Mouse (Mus musculus) kidney, postnatal 14 days (tissue): ENCODE measurements around the gene Ccnd1.

Experiments
- DNase-seq: peaks from one replicate; pipeline ENCODE4 v3.0.0; 2022; ENCODE audit warnings: mixed read lengths

The Ccnd1 gene

DNA sequence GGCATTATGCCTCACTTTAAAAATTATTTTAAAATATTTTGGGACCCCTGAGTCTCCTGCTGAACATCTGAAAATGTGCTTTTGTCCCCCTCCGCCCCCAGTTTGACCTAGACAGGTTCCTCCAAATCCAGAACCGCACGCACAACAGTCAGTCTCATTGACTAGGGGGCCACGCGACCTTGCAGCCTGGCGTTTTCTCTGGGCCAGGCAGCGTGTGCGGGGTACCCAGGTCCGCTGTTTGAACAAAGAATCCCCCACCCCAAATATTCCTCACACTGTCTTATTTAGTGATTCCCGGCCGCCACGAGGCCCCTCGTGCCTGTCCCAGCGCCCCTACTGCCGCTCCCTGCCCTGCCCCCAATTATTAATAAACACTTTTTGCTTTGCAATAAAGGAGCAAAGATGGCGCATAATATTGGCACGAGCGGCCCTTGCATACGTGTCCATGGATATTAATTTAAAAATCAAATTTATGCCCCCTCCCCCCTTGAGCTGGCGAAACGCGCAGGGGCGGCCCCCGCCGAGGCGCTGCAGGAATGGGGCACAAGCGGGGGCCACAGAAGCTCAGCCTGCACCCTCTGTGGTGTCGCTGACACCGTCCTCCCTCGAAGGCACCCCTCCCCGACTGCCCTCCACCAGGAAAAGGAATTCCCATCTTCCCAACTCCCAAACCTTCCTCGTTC, 923 bp downstream of the Ccnd1 start:
- DNase-seq, result peak; percentile 22

- DNase-seq, result peak; percentile 22
Observed at GRCm38 (mm10) chr7:144937899-144938517, 1.7 kb downstream of the Ccnd1 start.

- peak; percentile 93 for DNase-seq
Observed at GRCm38 (mm10) chr7:144937490-144937889, 2.2 kb downstream of the Ccnd1 start.

DNA sequence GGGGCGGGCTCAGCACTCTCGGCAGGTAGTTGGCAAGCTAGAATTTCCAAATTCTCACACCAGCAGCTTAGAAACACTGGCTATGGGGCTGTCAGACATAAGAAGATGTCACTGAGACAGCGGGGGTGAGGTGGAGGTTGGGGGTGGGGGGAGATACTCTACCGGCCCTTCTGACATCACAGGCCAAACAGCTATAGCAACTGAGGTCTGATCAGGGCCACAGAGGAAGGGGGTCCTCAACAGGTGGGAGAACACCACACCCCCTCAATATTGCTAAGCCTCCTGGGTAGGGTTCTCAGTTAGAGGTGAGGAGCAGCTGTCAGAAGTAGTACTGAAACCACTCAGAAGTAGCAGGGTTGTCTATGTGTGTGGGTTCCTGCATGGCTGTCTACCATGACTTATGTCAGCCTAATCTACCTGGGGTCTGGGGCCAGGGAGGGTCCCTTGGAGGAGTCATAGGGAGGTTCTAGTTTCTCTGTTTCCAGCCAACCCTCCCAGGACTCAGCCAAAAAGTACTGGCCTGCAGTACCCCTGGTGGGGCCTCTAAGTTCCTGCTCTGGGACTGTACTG, 3.3 kb downstream of the Ccnd1 start:
- DNase-seq, result no peak

DNA sequence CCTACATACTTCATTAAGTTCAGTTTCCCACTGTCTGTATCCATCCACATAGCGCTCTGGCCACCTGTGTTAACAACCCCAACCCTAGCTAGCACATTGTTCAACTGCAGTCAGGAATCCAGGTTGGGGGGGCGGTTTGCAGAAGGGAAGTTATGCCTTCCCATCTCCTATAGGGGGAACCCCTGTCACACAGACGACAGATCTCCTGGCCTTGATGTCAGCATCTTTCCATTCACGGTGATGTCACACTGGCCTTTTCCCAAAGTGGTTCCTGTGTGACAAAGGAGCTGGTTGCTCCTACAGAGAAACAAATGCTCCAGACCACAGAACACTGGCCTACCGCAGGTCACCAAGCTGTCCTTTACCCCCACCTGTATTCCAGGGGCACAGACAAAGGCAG, 4.2 kb downstream of the Ccnd1 start:
- DNase-seq, result peak; percentile 45

DNA sequence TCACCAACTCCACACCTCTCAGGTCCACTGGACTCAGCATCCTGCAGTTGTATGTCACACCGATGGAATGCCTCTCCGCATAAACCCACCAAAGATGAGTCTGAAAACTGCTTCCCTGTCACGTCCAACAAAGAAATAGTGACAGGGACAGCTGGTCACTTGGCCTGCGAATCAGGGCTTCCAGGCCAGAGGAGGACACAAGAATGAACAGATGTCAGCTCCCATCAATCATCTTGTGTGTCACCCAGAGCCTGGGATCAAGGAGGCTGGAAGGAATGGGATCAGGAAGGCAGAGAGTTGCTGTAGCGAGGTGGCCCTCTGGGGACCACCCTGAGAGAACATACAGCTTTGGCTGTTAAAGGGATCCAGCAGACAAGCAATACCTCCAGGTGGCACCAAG, 4.8 kb downstream of the Ccnd1 start:
- no peak for DNase-seq

GRCm38 (mm10) chr7:144933796-144934195, 5.9 kb downstream of the Ccnd1 start:
- no peak for DNase-seq

- DNase-seq, result peak; percentile 65
Observed at GRCm38 (mm10) chr7:144933336-144933735, 6.4 kb downstream of the Ccnd1 start.

DNA sequence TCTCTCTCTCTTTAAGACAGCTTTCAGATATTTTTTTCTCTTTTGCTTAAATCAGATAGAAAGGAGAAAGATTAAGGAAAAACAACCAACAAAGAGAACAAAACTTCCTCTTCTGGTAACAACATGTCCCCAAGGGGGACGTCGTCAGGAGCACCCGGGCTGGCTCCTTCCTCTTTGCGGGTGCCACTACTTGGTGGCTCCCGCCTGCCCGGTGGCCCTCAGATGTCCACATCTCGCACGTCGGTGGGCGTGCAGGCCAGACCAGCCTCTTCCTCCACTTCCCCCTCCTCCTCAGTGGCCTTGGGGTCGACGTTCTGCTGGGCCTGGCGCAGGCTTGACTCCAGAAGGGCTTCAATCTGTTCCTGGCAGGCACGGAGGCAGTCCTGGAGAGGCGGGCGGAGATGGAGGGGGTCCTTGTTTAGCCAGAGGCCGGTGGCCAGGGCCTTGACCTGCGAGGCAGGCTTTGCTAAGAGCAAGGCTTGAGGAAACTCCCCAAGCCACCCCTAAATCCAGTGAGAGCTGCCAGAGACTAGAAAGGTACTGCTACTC, 7.3 kb downstream of the Ccnd1 start:
- DNase-seq, result peak; percentile 11

DNA sequence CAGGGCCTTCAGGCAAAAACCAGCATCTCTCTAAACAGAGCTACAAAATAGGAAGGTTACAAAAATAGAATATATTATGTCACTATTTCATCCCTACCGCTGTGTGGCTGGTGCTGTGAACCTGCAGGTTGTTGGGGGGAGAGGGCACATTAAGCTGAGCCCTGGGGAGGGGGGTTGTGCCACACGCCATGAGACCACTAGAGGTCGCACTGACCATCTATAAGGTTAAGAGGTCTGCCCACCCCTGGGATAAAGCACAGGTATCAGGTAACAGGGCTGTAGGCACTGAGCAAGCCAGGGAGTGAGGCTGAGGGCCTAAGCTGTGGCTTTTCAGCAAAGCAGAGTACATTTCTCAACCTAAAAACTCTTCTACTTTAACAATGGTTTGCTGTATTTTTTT, 7.9 kb downstream of the Ccnd1 start:
- DNase-seq, result peak; percentile 52

- peak; percentile 13 for DNase-seq
Observed at GRCm38 (mm10) chr7:144929931-144930330, 9.8 kb downstream of the Ccnd1 start.

GRCm38 (mm10) chr7:144929506-144929905, 10.2 kb downstream of the Ccnd1 start:
- DNase-seq, result no peak

GRCm38 (mm10) chr7:144928889-144929210, 10.9 kb downstream of the Ccnd1 start:
- peak; percentile 36 for DNase-seq

GRCm38 (mm10) chr7:144928009-144928888, 11.5 kb downstream of the Ccnd1 start:
- peak; percentile 34 for DNase-seq

DNA sequence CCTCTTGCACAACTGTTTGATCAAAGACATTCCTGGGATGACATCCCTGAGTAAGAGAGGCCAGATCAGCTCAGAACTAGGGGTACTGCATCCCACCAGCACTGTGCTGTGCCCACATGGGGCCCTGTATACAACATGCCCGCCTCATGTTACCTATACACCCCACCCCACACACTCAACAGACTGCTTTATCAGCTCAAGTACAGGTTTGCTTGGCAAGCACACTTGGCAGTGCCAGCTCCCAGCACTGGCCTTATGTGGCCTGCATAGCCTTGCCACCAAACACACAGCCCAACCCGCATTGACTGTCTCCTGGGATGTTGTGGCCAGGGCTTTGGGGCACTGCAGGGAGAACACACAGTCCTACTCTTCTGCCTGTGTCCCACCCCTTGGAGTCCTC, 12.1 kb downstream of the Ccnd1 start:
- DNase-seq, result no peak

- no peak for DNase-seq
Observed at GRCm38 (mm10) chr7:144918823-144919222, 20.9 kb downstream of the Ccnd1 start.

DNA sequence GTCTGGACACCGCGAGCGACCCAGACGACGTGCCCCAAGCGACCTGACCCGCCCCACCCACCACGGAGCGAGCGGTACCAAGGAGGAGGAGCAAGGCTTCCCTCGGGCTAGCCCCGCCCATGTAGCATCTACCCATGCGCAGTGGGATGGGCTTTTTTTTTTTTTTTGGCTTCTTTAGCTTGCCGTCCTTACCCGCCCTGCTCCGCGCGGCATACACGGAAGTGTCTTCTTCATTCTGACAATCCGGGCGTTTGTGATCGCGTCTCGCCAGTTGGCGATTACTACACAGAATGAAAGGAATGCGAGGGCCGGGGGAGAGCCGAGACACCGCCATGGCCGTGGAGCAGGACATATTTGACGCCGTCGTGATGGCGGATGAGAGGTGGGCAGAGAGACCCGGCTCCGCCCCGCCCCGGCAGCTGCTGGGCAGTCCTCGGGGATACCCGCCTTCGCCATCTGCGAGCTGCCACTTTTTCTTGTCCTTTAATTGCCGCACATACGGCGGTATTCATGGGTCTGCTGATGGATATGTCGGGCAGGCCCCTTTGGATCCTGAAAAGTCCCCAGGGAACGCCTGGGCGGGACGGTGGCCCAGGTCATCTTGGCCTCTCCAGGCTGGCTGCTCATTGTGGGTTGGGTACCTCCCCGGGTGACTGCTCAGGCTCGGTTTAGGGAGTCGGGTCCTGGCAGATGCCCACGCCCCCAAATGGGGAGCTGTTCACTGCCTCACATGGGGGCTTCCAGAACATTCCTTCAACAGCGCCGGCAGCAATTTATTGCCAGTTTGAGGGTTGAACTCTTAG, 24.6 kb downstream of the Ccnd1 start, which contains the start of gene LTO1:
Gene LTO1 (plus strand): TSS at position 153 of the 803 bp plus-strand sequence.
- peak; percentile 94 for DNase-seq

- DNase-seq, result peak; percentile 12
Observed at GRCm38 (mm10) chr7:144914296-144914947, 25.3 kb downstream of the Ccnd1 start.

GRCm38 (mm10) chr7:144912897-144913296, 26.8 kb downstream of the Ccnd1 start:
- DNase-seq, result no peak

DNA sequence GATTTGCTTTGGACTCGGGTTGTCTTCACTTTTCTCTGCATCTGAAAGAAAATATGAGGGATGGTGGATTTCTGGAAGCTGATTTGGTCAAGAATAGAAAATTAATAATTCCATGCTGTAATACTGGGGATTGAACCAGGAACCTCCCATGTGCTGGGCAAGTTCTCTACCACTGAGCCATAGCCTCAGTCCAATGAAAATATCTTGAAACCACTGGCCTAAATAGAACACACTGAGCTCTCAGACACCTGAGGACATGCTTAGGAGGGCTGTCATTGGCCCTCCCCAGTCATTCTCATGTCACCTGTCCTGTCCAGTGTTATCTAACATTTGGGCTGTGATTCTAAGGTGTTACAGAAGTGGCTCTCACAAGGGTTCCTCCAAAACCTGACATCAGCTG, 28.6 kb downstream of the Ccnd1 start:
- no peak for DNase-seq

- no peak for DNase-seq
Observed at GRCm38 (mm10) chr7:144908705-144909104, 31.0 kb downstream of the Ccnd1 start.

DNA sequence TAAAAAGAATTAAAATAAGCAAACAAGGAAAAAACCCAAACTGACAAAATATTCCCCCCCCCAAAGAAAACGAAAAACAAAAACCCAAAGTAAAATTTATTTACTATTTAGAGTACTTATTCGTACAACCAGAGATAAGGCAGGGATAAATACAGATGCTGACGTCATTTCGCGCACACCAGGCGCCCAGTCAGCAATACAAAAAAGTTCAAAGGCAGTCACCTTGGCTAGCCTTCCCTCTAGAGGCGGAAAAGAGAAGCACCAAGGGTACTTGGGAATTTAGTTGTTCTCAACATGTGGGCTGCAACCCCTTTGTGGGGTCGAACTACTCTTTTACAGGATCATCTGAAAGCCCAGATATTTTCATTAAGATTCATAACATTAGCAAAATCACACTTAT, 31.9 kb downstream of the Ccnd1 start:
- DNase-seq, result no peak
